Mouse (Mus musculus) cortical plate, adult 2 months (tissue): ENCODE results near the gene Chrna3. TPM values are rescaled to one million over a fixed set of nuclear protein-coding genes. Genes with fewer than 3 reads are reported as not detected.

ENCODE experiments used
- H3K27ac ChIP-seq: fragments of 200-500 bp; 2 replicates; pipeline ENCODE4 v1.5.1; 2012; ENCODE audit warnings: low read length, control low read depth, inconsistent platforms; ENCODE audit not compliant: insufficient read depth
- H3K4me1 ChIP-seq: fragments of 200-500 bp; 2 replicates; pipeline ENCODE4 v1.6.1; 2011; ENCODE audit warnings: low read length; ENCODE audit not compliant: control insufficient read depth, insufficient read depth
- H3K4me3 ChIP-seq: fragments of 200-500 bp; 2 replicates; pipeline ENCODE4 v1.5.1; 2011; ENCODE audit warnings: mild to moderate bottlenecking, low read length, control low read depth; ENCODE audit not compliant: insufficient read depth
- CTCF ChIP-seq: fragments of 200-500 bp; IDR thresholded peaks from 2 replicates; pipeline ENCODE4 v1.5.1; 2011; ENCODE audit warnings: mild to moderate bottlenecking, control low read depth, low read length; ENCODE audit not compliant: insufficient read depth; ENCODE audit errors: extremely low read depth
- POLR2A ChIP-seq: fragments of 200-500 bp; IDR thresholded peaks from 2 replicates; pipeline ENCODE4 v1.6.1; 2011; ENCODE audit warnings: mild to moderate bottlenecking, low read length, control low read depth; ENCODE audit not compliant: insufficient read depth; ENCODE audit errors: extremely low read depth
- polyA plus RNA-seq: library from polyadenylated mRNA; depleted of rRNA; stranded (reverse); fragments of >200 nt; gene quantifications from 2 replicates; pipeline ENCODE4 v1.2.3, GENCODE M21; 2012; rRNA removed

Chrna3 gene
- polyA plus RNA-seq, 1 experiment = 0.44 TPM

GRCm38 (mm10) chr9:54963669-54964068 lies 62.7 kb downstream of the Chrna3 start:
- Histone ChIP-seq H3K27ac (no peak overlapping the region), H3K4me3 (no peak overlapping the region), H3K4me1 (no peaks in the 10 kb centered on the region)
- TF ChIP-seq CTCF (no peak), POLR2A (no peak)

- Histone ChIP-seq H3K27ac (no peak overlapping the region), H3K4me1 (no peaks in the 10 kb centered on the region), H3K4me3 (no peak overlapping the region)
- TF ChIP-seq POLR2A = no peak
- TF ChIP-seq CTCF = no peak
Measured at GRCm38 (mm10) chr9:54961059-54961458, 65.3 kb downstream of the Chrna3 start.

Other genes starting within 250 kb of the Chrna3 start
- 22.6 and 23.2 TPM in 2 replicates for gene Ireb2, start 162.8 kb downstream of the Chrna3 start, polyA plus RNA-seq
- gene Hykk, start 109.3 kb downstream of the Chrna3 start, polyA plus RNA-seq = 1.1 and 1.2 TPM in 2 replicates
- gene Psma4, start 75.8 kb downstream of the Chrna3 start, polyA plus RNA-seq = 140 and 144 TPM in 2 replicates
- 0.19 TPM in 1 of 2 replicates, not detected in the other for gene AY074887, start 75.6 kb downstream of the Chrna3 start, polyA plus RNA-seq
- gene Chrna5, start 45.7 kb downstream of the Chrna3 start, polyA plus RNA-seq = 2.9 and 3.2 TPM in 2 replicates
- gene Chrnb4, start 22.2 kb upstream of the Chrna3 start, polyA plus RNA-seq = 0.08 and 0.13 TPM in 2 replicates
- gene Ube2q2, start 122.3 kb upstream of the Chrna3 start, polyA plus RNA-seq = 40.8 and 44.8 TPM in 2 replicates
- 33.1 and 34.8 TPM in 2 replicates for gene Fbxo22, start 182.4 kb upstream of the Chrna3 start, polyA plus RNA-seq